Mouse (Mus musculus): Measurements from ENCODE around the gene Pdcd6. TPM values are rescaled to one million over a fixed set of nuclear protein-coding genes. Genes with fewer than 3 reads are reported as not detected.
A peak's percentile ranks its signal among the peaks of the same experiment; 100 is the strongest.

Gene Pdcd6
- total and polyA plus RNA-seq, 2 experiments from 2014 or later: 97.7 to 143 TPM

DNA sequence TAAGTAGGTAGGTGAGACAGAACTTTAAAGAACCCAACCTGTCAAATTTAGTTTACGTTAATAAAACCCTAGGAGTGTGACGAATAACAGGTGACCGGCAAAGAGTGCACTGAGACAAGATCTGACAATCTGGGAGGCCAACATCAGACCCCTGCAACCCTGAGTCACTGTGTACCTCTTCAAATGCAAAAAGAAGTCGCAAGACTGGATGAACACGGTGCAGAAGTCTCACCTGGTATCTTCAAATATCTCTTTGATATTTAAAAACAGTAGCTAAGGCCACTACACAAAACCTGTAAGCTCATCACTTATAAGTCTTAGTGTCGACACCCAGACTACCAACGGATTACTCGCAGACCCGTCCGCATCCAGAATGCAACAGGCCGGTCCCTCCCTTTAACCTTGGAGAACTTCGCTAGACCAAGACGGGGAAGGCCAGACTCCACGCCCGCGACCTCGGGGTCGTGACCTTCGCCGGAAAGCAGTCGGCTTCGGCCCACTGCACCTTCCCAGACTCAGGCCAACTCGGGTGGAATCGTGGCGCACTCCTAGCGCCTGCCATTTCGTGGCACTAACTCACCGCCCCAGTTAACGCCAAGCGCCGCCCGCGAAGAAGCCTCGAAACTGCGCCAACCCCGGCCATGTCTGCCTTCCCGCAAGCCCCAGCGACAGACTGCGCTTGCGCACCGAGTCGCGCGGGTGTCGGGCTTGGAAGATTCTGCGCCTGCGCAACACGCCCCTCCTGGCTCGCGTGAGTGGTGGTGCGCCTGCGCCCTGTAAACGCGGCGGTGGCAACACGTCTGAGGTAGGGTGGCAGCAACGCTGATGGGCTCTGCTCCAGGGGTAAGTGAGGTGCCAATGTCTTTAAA, 32.4 kb upstream of the Pdcd6 start, which contains the start of the genes Sdha and Ccdc127:
Gene Sdha (minus strand): TSS at position 715 of the 869 bp plus-strand sequence.
Gene Ccdc127 (plus strand): TSS at position 744 of the 869 bp plus-strand sequence.
- H3K4me1 ChIP-seq (ENCODE audit: insufficient read depth): peaks cover 13% of the 10 kb centered on the region; the same call in 1 of the 2 replicates
- DNase-seq (peak; percentile 99), ATAC-seq (peak; percentile 99)
- H3K27ac ChIP-seq (ENCODE audit: low read depth, low read length): peak within 1 kb of the TSS; percentile 74
- peak within 1 kb of the TSS; percentile 78 for H3K9ac ChIP-seq
- peak within 1 kb of the TSS; percentile 57 for H3K4me3 ChIP-seq (ENCODE audit: low read depth, low read length)
- TF ChIP-seq CTCF (IDR thresholded peaks at IDR 0.05; ENCODE audit: low read depth): no peak; the same call in none of the 2 replicates
- H3K4me2 ChIP-seq (ENCODE audit: low read depth): peak within 1 kb of the TSS; percentile 64
- H3K36me3 ChIP-seq (ENCODE audit: insufficient read depth): peaks cover 9% of the 10 kb centered on the region; the same call in 1 of the 2 replicates
- 2% methylated on average over 57 of the region's 57 CpGs for WGBS
- H3K9me3 ChIP-seq (ENCODE audit: low read length): no peaks in the 10 kb centered on the region
- no peaks in the 10 kb centered on the region for H3K27me3 ChIP-seq (ENCODE audit: insufficient read depth, low read length)

DNA sequence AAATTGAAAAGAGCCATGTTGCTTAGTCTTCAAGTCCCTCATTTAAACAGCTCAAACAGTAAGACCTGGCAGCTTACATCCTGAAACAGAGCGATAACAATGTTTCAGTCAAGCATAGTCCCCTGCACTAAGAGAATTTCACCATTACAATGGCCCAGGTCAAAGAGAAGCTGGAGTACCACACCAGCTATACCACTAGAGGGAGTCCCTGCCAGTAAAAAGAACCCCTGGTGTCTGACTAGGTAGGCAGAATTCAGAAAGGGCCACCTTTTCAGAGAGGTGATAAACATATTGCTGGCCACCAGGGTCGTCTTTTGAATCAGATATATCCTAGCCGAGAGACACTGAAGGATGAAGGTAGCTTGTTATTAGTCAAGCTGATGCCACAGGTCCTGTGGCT, 23.7 kb upstream of the Pdcd6 start:
- Histone ChIP-seq H3K4me1 (ENCODE audit: insufficient read depth) (no peaks in the 10 kb centered on the region), H3K4me2 (ENCODE audit: low read depth) (no peak overlapping the region), H3K27me3 (ENCODE audit: insufficient read depth, low read length) (no peaks in the 10 kb centered on the region), H3K9me3 (ENCODE audit: low read length) (no peaks in the 10 kb centered on the region), H3K36me3 (ENCODE audit: insufficient read depth) (peaks cover 60% of the 10 kb centered on the region), H3K27ac (ENCODE audit: low read depth, low read length) (no peak overlapping the region), H3K9ac (no peak overlapping the region), H3K4me3 (ENCODE audit: low read depth, low read length) (no peak overlapping the region)
- peak; percentile 74 for TF ChIP-seq CTCF (IDR thresholded peaks at IDR 0.05; ENCODE audit: low read depth)
- 47% methylated on average over 3 of the region's 3 CpGs for WGBS
- DNase-seq: peak; percentile 42
- ATAC-seq: peak; percentile 74

DNA sequence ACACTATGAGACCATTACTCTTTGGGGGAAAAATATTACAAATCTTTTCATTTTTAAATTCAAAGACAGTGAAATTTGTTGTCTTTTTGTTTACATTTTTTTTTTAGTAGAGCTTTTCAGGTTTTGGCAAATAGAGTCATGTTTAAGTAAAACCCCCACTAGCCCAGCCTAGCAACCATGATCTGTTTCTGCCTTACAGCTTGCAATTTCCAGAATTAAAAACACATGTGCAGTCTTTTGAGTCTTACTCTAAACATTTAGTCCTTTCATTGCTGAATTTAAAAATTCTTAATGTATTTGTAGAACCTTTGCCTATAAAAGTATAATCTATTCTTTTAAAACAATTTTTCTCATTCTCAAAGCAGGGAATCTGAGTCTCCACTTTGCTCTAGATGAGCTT, 11.9 kb upstream of the Pdcd6 start:
- ATAC-seq (no peak), DNase-seq (no peak)
- Histone ChIP-seq H3K27me3 (ENCODE audit: insufficient read depth, low read length) (no peaks in the 10 kb centered on the region), H3K9ac (no peak overlapping the region), H3K4me3 (ENCODE audit: low read depth, low read length) (no peak overlapping the region), H3K36me3 (ENCODE audit: insufficient read depth) (peaks cover 64% of the 10 kb centered on the region), H3K27ac (ENCODE audit: low read depth, low read length) (no peak overlapping the region), H3K4me1 (ENCODE audit: insufficient read depth) (no peaks in the 10 kb centered on the region), H3K4me2 (ENCODE audit: low read depth) (no peak overlapping the region), H3K9me3 (ENCODE audit: low read length) (no peaks in the 10 kb centered on the region)
- TF ChIP-seq CTCF (IDR thresholded peaks at IDR 0.05; ENCODE audit: low read depth): no peak

DNA sequence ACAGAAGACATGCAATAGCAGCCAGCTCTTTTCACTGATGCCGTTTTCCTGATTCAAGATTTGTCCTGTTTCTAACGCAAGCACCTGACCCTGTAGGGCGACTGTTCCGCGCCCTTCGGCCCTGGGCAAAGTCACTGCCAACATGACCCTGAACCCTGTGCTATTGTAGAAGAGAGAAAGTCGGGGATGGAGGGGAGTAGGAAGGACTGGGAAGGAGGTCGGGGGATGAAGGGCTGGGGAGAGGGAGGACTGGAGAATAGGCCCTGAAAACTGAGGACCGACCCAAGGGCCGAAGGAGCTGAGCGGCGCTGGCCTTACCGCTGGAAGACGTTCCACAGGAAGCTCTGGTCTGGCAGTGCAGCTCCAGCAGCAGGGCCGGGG, 601 bp downstream of the Pdcd6 start:
- peak overlapping the region; percentile 90 for H3K9ac ChIP-seq
- peaks cover 24% of the 10 kb centered on the region for H3K36me3 ChIP-seq (ENCODE audit: insufficient read depth)
- DNase-seq (no peak), ATAC-seq (no peak)
- H3K27ac ChIP-seq (ENCODE audit: low read depth, low read length): peak overlapping the region; percentile 78
- H3K4me1 ChIP-seq (ENCODE audit: insufficient read depth): 0 out of 2 replicates have a peak, but pooled peaks cover 7% of the 10 kb centered on the region
- H3K4me2 ChIP-seq (ENCODE audit: low read depth): peak overlapping the region; percentile 90
- H3K9me3 ChIP-seq (ENCODE audit: low read length): no peaks in the 10 kb centered on the region
- peak overlapping the region; percentile 72 for H3K4me3 ChIP-seq (ENCODE audit: low read depth, low read length)
- 3% methylated on average over 15 of the region's 15 CpGs for WGBS
- H3K27me3 ChIP-seq (ENCODE audit: insufficient read depth, low read length): no peaks in the 10 kb centered on the region
- no peak for TF ChIP-seq CTCF (IDR thresholded peaks at IDR 0.05; ENCODE audit: low read depth)

DNA sequence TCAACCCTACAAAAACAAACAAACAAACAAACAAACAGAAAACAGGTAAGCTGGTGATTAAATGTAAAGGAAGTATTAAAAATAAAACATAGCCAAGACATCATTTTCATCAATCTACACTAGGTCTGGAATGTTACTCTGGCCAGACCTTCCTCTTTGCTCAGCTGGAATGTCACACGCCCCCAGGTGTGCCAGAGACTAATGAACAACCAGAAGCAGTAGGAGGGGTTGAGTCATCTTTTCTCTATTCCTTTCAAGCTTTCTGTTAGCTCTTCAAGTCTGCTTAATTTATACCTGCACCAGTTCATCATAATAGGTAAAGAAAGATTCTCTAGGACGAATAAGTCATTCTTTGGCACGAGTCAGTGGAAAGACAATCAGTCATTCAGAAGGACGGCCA, 994 bp downstream of the Pdcd6 start:
- Histone ChIP-seq H3K9me3 (ENCODE audit: low read length) (no peaks in the 10 kb centered on the region), H3K4me3 (ENCODE audit: low read depth, low read length) (peak overlapping the region; percentile 72), H3K4me1 (ENCODE audit: insufficient read depth) (0 out of 2 replicates have a peak, but pooled peaks cover 7% of the 10 kb centered on the region), H3K36me3 (ENCODE audit: insufficient read depth) (peaks cover 24% of the 10 kb centered on the region), H3K4me2 (ENCODE audit: low read depth) (peak overlapping the region; percentile 90), H3K9ac (peak overlapping the region; percentile 90), H3K27ac (ENCODE audit: low read depth, low read length) (peak overlapping the region; percentile 78; the same call in 1 of the 2 replicates), H3K27me3 (ENCODE audit: insufficient read depth, low read length) (no peaks in the 10 kb centered on the region)
- DNase-seq (no peak), ATAC-seq (no peak)
- no peak for TF ChIP-seq CTCF (IDR thresholded peaks at IDR 0.05; ENCODE audit: low read depth)
- WGBS: 28% methylated on average over 4 of the region's 4 CpGs

DNA sequence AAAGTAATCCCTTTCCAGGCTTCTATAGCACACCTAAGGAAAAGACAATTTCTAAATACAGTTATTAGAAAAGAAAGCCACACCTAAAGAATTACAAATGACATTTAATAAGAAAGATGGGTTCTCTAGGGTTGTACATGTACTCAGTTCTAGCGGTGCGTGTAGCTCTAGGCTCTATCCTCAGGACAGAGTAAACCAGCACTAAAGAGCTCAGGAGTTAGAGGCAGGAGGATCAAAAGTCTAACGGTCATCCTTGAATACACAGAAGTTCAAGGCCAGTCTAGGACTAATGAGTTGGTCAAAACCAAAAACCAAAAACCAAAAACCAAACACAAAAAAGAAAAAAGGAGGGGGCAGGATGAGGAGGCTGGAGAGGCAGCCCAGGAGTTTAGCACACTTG, 2.8 kb downstream of the Pdcd6 start:
- WGBS: 96% methylated on average over 3 of the region's 3 CpGs
- DNase-seq: no peak

DNA sequence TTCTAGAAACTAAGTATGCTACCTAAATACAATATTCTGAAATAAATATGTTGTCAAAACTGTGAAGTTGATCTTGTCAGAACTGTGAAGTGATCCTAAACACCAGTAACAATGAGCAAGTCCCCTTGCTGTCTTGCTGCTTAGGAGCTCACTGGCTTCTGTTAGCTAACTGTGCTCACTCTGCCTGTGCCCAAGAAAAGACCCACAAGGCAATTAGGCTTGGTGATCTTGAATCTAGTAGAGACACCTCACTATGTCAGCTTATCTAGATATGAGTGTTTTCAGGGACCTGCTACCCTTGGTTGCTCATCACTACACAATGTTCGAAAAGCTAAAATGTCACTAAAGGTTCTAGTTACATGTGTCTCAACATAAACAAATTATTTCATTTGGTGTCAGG, 11.6 kb downstream of the Pdcd6 start:
- ATAC-seq (no peak), DNase-seq (no peak)
- H3K36me3 ChIP-seq (ENCODE audit: insufficient read depth): peaks cover 70% of the 10 kb centered on the region
- no peak overlapping the region for H3K4me3 ChIP-seq (ENCODE audit: low read depth, low read length)
- no peaks in the 10 kb centered on the region for H3K9me3 ChIP-seq (ENCODE audit: low read length)
- H3K27me3 ChIP-seq (ENCODE audit: insufficient read depth, low read length): no peaks in the 10 kb centered on the region
- no peaks in the 10 kb centered on the region for H3K4me1 ChIP-seq (ENCODE audit: insufficient read depth)
- no peak overlapping the region for H3K4me2 ChIP-seq (ENCODE audit: low read depth)
- TF ChIP-seq CTCF (IDR thresholded peaks at IDR 0.05; ENCODE audit: low read depth): no peak
- H3K9ac ChIP-seq: no peak overlapping the region
- H3K27ac ChIP-seq (ENCODE audit: low read depth, low read length): no peak overlapping the region
- WGBS: 97% methylated on average over 1 of the region's 1 CpGs

More for the DNA sequence above, 2.8 kb downstream of the Pdcd6 start:
- no peaks in the 10 kb centered on the region for H3K9me3 ChIP-seq (ENCODE audit: low read length)
- ATAC-seq: no peak
- H3K9ac ChIP-seq: no peak overlapping the region
- H3K27me3 ChIP-seq (ENCODE audit: insufficient read depth, low read length): no peaks in the 10 kb centered on the region
- no peak overlapping the region for H3K4me2 ChIP-seq (ENCODE audit: low read depth)
- TF ChIP-seq CTCF (IDR thresholded peaks at IDR 0.05; ENCODE audit: low read depth): no peak
- H3K27ac ChIP-seq (ENCODE audit: low read depth, low read length): no peak overlapping the region
- H3K36me3 ChIP-seq (ENCODE audit: insufficient read depth): peaks cover 30% of the 10 kb centered on the region
- no peak overlapping the region for H3K4me3 ChIP-seq (ENCODE audit: low read depth, low read length)
- 0 out of 2 replicates have a peak, but pooled peaks cover 7% of the 10 kb centered on the region for H3K4me1 ChIP-seq (ENCODE audit: insufficient read depth)
